Mouse (Mus musculus): ENCODE data around the gene Rnf149.

GRCm38 (mm10) chr1:39614462-39615279 lies 37.5 kb upstream of the Rnf149 start:
- TF ChIP-seq CTCF (IDR thresholded peaks at IDR 0.05; ENCODE audit: borderline replicate concordance, extremely low read depth, insufficient read depth, insufficient read length) (peak; percentile 68; the same call in 1 of the 2 replicates), POLR2A (IDR thresholded peaks at IDR 0.05; ENCODE audit: borderline replicate concordance, extremely low read depth, insufficient read depth, insufficient read length, poor library complexity, severe bottlenecking) (no peak)
